Comparison of ENCODE assay signal across 19 mouse cellular contexts in the genomic region with DNA sequence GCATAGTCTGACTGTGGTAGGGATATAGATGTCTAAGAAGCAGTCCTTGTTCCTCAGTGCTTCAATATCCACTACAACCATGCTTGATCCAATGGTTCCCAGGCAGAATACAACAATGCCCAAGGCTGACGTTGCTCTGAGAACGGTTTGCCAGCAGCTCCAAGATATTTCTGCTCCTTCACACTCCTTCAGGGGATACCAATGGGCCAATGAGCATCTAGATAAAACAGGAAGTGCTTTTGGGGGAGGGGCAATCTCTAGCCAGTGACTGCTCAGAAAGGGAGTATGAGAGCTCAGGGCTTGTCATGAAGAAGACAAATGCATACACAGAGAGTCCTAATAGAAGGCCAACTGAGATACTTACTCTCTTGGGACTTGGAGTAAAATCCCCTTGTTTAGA. TPM values are rescaled to one million over a fixed set of nuclear protein-coding genes. Genes with fewer than 3 reads are reported as not detected.
A peak's percentile ranks its signal among the peaks of the same experiment; 100 is the strongest.
DNase-seq lines count a peak whose midpoint lies in the region; ATAC-seq and TF ChIP-seq lines count a peak whose summit lies in the region.
"Had no signal": no experiment of that assay in that cellular context is flagged by ENCODE, and none has a peak within 500 bp of the region (broad histone marks: within the 10 kb centered on the region; RNA-seq: fewer than 3 reads in every experiment).

No protein-coding gene starts in this region.

- H3K36me3 ChIP-seq in forebrain, embryonic 14.5 days (ENCODE audit: control insufficient read depth, insufficient read depth, low read length) = no peaks in the 10 kb centered on the region
- no peaks in the 10 kb centered on the region for H3K36me3 ChIP-seq in forebrain, embryonic 10.5 days (replicated peaks)
- no peaks in the 10 kb centered on the region for H3K36me3 ChIP-seq in lung, embryonic 14.5 days (ENCODE audit: insufficient read depth)
- H3K36me3 ChIP-seq: embryonic facial prominence, embryonic 10.5 days; limb, embryonic 10.5 days; liver, embryonic 12.5 days; midbrain, embryonic 12.5 days had no signal

- no peaks in the 10 kb centered on the region for H3K9me3 ChIP-seq in forebrain, embryonic 14.5 days (replicated peaks; ENCODE audit: control insufficient read depth, low read length)
- no peaks in the 10 kb centered on the region for H3K9me3 ChIP-seq in forebrain, embryonic 10.5 days
- H3K9me3 ChIP-seq in lung, embryonic 14.5 days (ENCODE audit: low read depth, low read length) = no peaks in the 10 kb centered on the region
- H3K9me3 ChIP-seq: embryonic facial prominence, embryonic 10.5 days; limb, embryonic 10.5 days; liver, embryonic 12.5 days had no signal

- peak overlapping the region; percentile 14; the same call in 1 of the 2 replicates for H3K27ac ChIP-seq in forebrain, embryonic 14.5 days (ENCODE audit: low read depth, low read length)
- H3K27ac ChIP-seq in forebrain, embryonic 10.5 days = no peak overlapping the region
- no peak overlapping the region for H3K27ac ChIP-seq in lung, embryonic 14.5 days (ENCODE audit: low read depth)
- H3K27ac ChIP-seq: embryonic facial prominence, embryonic 10.5 days; limb, embryonic 10.5 days; liver, embryonic 12.5 days; midbrain, embryonic 12.5 days had no signal

- no peak for DNase-seq in forebrain, embryonic 14.5 days (ENCODE audit: low spot score)
- DNase-seq in forebrain, embryonic 10.5 days (ENCODE audit: extremely low spot score, low spot score) = no peak
- DNase-seq in lung, embryonic 14.5 days = peak; percentile 46
- no peak for DNase-seq in lung, postnatal 36 days
- no peak for DNase-seq in gastrocnemius, postnatal 25 days
- DNase-seq in testis, postnatal 14 days (ENCODE audit: low spot score) = no peak
- DNase-seq: adrenal gland, postnatal 10 days; heart, postnatal 36 days; kidney, adult 8-10 months; kidney, postnatal 36 days had no signal

- ATAC-seq in forebrain, embryonic 14.5 days = no peak; the same call in 1 of the 2 replicates
- ATAC-seq in lung, embryonic 14.5 days (ENCODE audit: insufficient read depth) = no peak; the same call in 1 of the 2 replicates
- ATAC-seq in common myeloid progenitor, adult 5-6 weeks (replicated peaks; ENCODE audit: low read depth, poor library complexity, severe bottlenecking) = peak; percentile 95
- ATAC-seq in neutrophil, adult 5-6 weeks (ENCODE audit: extremely low read depth, insufficient number of reproducible peaks, low FRiP score, poor library complexity, severe bottlenecking) = peak; percentile 48; the same call in 1 of the 2 replicates
- ATAC-seq: liver, embryonic 12.5 days had no signal

- no peak overlapping the region for H3K4me3 ChIP-seq in forebrain, embryonic 14.5 days (ENCODE audit: low read depth, low read length)
- no peak overlapping the region for H3K4me3 ChIP-seq in forebrain, embryonic 10.5 days
- no peak overlapping the region for H3K4me3 ChIP-seq in lung, embryonic 14.5 days (ENCODE audit: low read depth, low read length)
- H3K4me3 ChIP-seq: embryonic facial prominence, embryonic 10.5 days; erythroblast, embryonic 14.5 days; limb, embryonic 10.5 days; liver, embryonic 12.5 days; midbrain, embryonic 12.5 days had no signal

- H3K9ac ChIP-seq in forebrain, embryonic 14.5 days (ENCODE audit: low read length) = no peak overlapping the region
- H3K9ac ChIP-seq in lung, embryonic 14.5 days = no peak overlapping the region
- H3K9ac ChIP-seq: liver, embryonic 12.5 days; midbrain, embryonic 12.5 days had no signal

- H3K4me1 ChIP-seq in forebrain, embryonic 14.5 days (ENCODE audit: control insufficient read depth, insufficient read depth, low read length) = no peaks in the 10 kb centered on the region
- H3K4me1 ChIP-seq in forebrain, embryonic 10.5 days = no peaks in the 10 kb centered on the region
- H3K4me1 ChIP-seq in lung, embryonic 14.5 days (ENCODE audit: insufficient read depth) = no peaks in the 10 kb centered on the region
- H3K4me1 ChIP-seq: embryonic facial prominence, embryonic 10.5 days; liver, embryonic 12.5 days; midbrain, embryonic 12.5 days had no signal

- 62% methylated on average over 2 of the region's 2 CpGs for WGBS in forebrain, embryonic 14.5 days
- 79% methylated on average over 2 of the region's 2 CpGs for WGBS in forebrain, embryonic 10.5 days
- 53% methylated on average over 2 of the region's 2 CpGs for WGBS in lung, embryonic 14.5 days

- no peak for TF ChIP-seq CTCF in lung, embryonic 14.5 days (IDR thresholded peaks at IDR 0.05; ENCODE audit: low read depth)

- H3K4me2 ChIP-seq in forebrain, embryonic 14.5 days (ENCODE audit: low read length) = no peak overlapping the region
- no peak overlapping the region for H3K4me2 ChIP-seq in lung, embryonic 14.5 days
- H3K4me2 ChIP-seq: liver, embryonic 12.5 days; midbrain, embryonic 12.5 days had no signal

- H3K27me3 ChIP-seq in forebrain, embryonic 14.5 days (replicated peaks; ENCODE audit: control insufficient read depth, insufficient read depth, low read length) = no peaks in the 10 kb centered on the region
- H3K27me3 ChIP-seq in forebrain, embryonic 10.5 days (ENCODE audit: poor library complexity, severe bottlenecking) = peaks cover 38% of the 10 kb centered on the region
- H3K27me3 ChIP-seq in lung, embryonic 14.5 days (ENCODE audit: insufficient read depth, low read length) = no peaks in the 10 kb centered on the region

RNA-seq across cellular contexts. Expression of a gene that starts 6.0 kb away (rescaled TPM):
- 14.8 and 26.9 TPM in 2 replicates for polyA plus RNA-seq in forebrain, embryonic 14.5 days (2014; fragmentation: Nextera tagmentation; extraction: Ambion mirVana)
- polyA plus RNA-seq in forebrain, embryonic 10.5 days (2016; fragmentation: Nextera tagmentation; extraction: Ambion mirVana) = 8.9 and 9.7 TPM in 2 replicates
- 20.8 and 25.1 TPM in 2 replicates for polyA plus RNA-seq in lung, embryonic 14.5 days (2014; fragmentation: Nextera tagmentation; extraction: Ambion mirVana)
- 91.7 and 99.8 TPM in 2 replicates for total RNA-seq in common myeloid progenitor, adult 5-6 weeks (2017)
- 92.8 and 95.4 TPM in 2 replicates for total RNA-seq in neutrophil, adult 5-6 weeks (2017)
- 10 to 100 TPM; 20.4 to 20.9 TPM for total RNA-seq in gastrocnemius, postnatal 25 days (2021)

RNA-seq across cellular contexts. Expression of a gene that starts 34.4 kb away (rescaled TPM):
- polyA plus RNA-seq in forebrain, embryonic 14.5 days (2014; fragmentation: Nextera tagmentation; extraction: Ambion mirVana) = not detected in 2 replicates
- polyA plus RNA-seq in forebrain, embryonic 10.5 days (2016; fragmentation: Nextera tagmentation; extraction: Ambion mirVana) = not detected in 2 replicates
- polyA plus RNA-seq in lung, embryonic 14.5 days (2014; fragmentation: Nextera tagmentation; extraction: Ambion mirVana) = 0.12 and 0.24 TPM in 2 replicates
- total RNA-seq in common myeloid progenitor, adult 5-6 weeks (2017) = not detected in 2 replicates
- 0.70 TPM in 1 of 2 replicates, not detected in the other for total RNA-seq in neutrophil, adult 5-6 weeks (2017)
- not detected for total RNA-seq in gastrocnemius, postnatal 25 days (2021)
- total RNA-seq: adrenal gland, postnatal 10 days; gastrocnemius, adult 18-20 months; heart, postnatal 36 days had no signal
- polyA plus RNA-seq: embryonic facial prominence, embryonic 10.5 days; erythroblast, embryonic 14.5 days; limb, embryonic 10.5 days; liver, embryonic 12.5 days; lung, embryonic 16.5 days; midbrain, embryonic 12.5 days had no signal

Comparison
In these comparisons a context has a peak if more than half of its experiments do, and no peak if none do; other contexts are left out.
1. ATAC-seq: peak in common myeloid progenitor, adult 5-6 weeks (single experiment) and neutrophil, adult 5-6 weeks (single experiment); none in forebrain, embryonic 14.5 days (single experiment) and lung, embryonic 14.5 days (single experiment).